Mouse (Mus musculus): ENCODE measurements around the gene Cit.
A peak's percentile ranks its signal among the peaks of the same experiment; 100 is the strongest.

Cit gene

GRCm38 (mm10) chr5:115918597-115919351 is 73.7 kb downstream of the Cit start:
- DNase-seq, result no peak

GRCm38 (mm10) chr5:115921990-115922389 is 76.9 kb downstream of the Cit start:
- DNase-seq, result no peak

GRCm38 (mm10) chr5:115924946-115925345 is 79.9 kb downstream of the Cit start:
- DNase-seq, result no peak

- DNase-seq, result no peak
Observed at GRCm38 (mm10) chr5:115928786-115929507, 83.9 kb downstream of the Cit start.

- no peak for DNase-seq
Observed at GRCm38 (mm10) chr5:115932325-115932724, 87.2 kb downstream of the Cit start.

- DNase-seq, result no peak
Observed at GRCm38 (mm10) chr5:115936851-115937250, 91.8 kb downstream of the Cit start.

GRCm38 (mm10) chr5:115937566-115937965 is 92.5 kb downstream of the Cit start:
- no peak for DNase-seq

GRCm38 (mm10) chr5:115938999-115939398 is 93.9 kb downstream of the Cit start:
- DNase-seq, result no peak

- no peak for DNase-seq
Observed at GRCm38 (mm10) chr5:115942389-115942788, 97.3 kb downstream of the Cit start.

GRCm38 (mm10) chr5:115944791-115945490 is 99.9 kb downstream of the Cit start:
- no peak for DNase-seq

- no peak for DNase-seq
Observed at GRCm38 (mm10) chr5:115947622-115948353, 102.7 kb downstream of the Cit start.

- no peak for DNase-seq
Observed at GRCm38 (mm10) chr5:115950936-115951335, 105.9 kb downstream of the Cit start.

- DNase-seq, result no peak
Observed at GRCm38 (mm10) chr5:115953173-115953572, 108.1 kb downstream of the Cit start.

- no peak for DNase-seq
Observed at GRCm38 (mm10) chr5:115954084-115954483, 109.0 kb downstream of the Cit start.

- DNase-seq, result no peak
Observed at GRCm38 (mm10) chr5:115954549-115954948, 109.5 kb downstream of the Cit start.

GRCm38 (mm10) chr5:115955131-115955530 is 110.1 kb downstream of the Cit start:
- no peak for DNase-seq

GRCm38 (mm10) chr5:115956048-115956447 is 111.0 kb downstream of the Cit start:
- DNase-seq, result no peak

- no peak for DNase-seq
Observed at GRCm38 (mm10) chr5:115957177-115957576, 112.1 kb downstream of the Cit start.

- DNase-seq, result no peak
Observed at GRCm38 (mm10) chr5:115958344-115958743, 113.3 kb downstream of the Cit start.

GRCm38 (mm10) chr5:115958814-115959213 is 113.7 kb downstream of the Cit start:
- peak in 1 of 2 experiments; percentile 20 for DNase-seq

- DNase-seq, result no peak
Observed at GRCm38 (mm10) chr5:115961809-115962208, 116.7 kb downstream of the Cit start.

- DNase-seq, result peak; percentile 40 to 67
Observed at GRCm38 (mm10) chr5:115971236-115971635, 126.2 kb downstream of the Cit start.

GRCm38 (mm10) chr5:115975672-115976071 is 130.6 kb downstream of the Cit start:
- no peak for DNase-seq
